Mouse (Mus musculus) layer of hippocampus, adult 2 months (tissue): Measurements from ENCODE around the gene Alb. TPM values are rescaled to one million over a fixed set of nuclear protein-coding genes. Genes with fewer than 3 reads are reported as not detected.

Experiments used
- DNase-seq, 2 experiments: peaks; one replicate each; pipeline ENCODE4 v3.0.0; 2022; ENCODE audit warnings: low spot score in 2 of 2
- H3K27ac ChIP-seq: fragments of 200-600 bp; 2 replicates; pipeline ENCODE4 v1.8.1; 2022
- H3K4me3 ChIP-seq: fragments of 200-600 bp; 2 replicates; pipeline ENCODE4 v1.8.1; 2022; ENCODE audit warnings: mild to moderate bottlenecking
- CTCF ChIP-seq: fragments of 200-600 bp; conservative IDR thresholded peaks from 2 replicates; pipeline ENCODE4 v1.8.1; 2022; ENCODE audit warnings: antibody characterized with exemption, mild to moderate bottlenecking, moderate library complexity
- total RNA-seq, 2 experiments: library from RNA; stranded (reverse); gene quantifications; 2 replicates each; pipeline ENCODE4 v1.2.3; 2021

The Alb gene
- total RNA-seq, 2 experiments from 2014 or later: not detected

GRCm38 (mm10) chr5:90470836-90471235, 10.1 kb downstream of the Alb start:
- no peak overlapping the region for H3K27ac ChIP-seq
- H3K4me3 ChIP-seq: no peak overlapping the region
- TF ChIP-seq CTCF: no peak
- DNase-seq: no peak

- no peak overlapping the region for H3K27ac ChIP-seq
- DNase-seq: no peak
- TF ChIP-seq CTCF: no peak
- no peak overlapping the region for H3K4me3 ChIP-seq
Observed at GRCm38 (mm10) chr5:90473902-90474301, 13.2 kb downstream of the Alb start.

GRCm38 (mm10) chr5:90474369-90474768, 13.7 kb downstream of the Alb start:
- Histone ChIP-seq H3K4me3 (no peak overlapping the region), H3K27ac (no peak overlapping the region)
- TF ChIP-seq CTCF: no peak
- no peak for DNase-seq

GRCm38 (mm10) chr5:90476741-90477140, 16.0 kb downstream of the Alb start:
- H3K27ac ChIP-seq: no peak overlapping the region
- DNase-seq: no peak
- no peak for TF ChIP-seq CTCF
- no peak overlapping the region for H3K4me3 ChIP-seq

GRCm38 (mm10) chr5:90477308-90478140, 16.8 kb downstream of the Alb start:
- DNase-seq: no peak
- no peak overlapping the region for H3K4me3 ChIP-seq
- no peak for TF ChIP-seq CTCF
- H3K27ac ChIP-seq: no peak overlapping the region

- no peak for TF ChIP-seq CTCF
- Histone ChIP-seq H3K4me3 (no peak overlapping the region), H3K27ac (no peak overlapping the region)
- DNase-seq: no peak
Observed at GRCm38 (mm10) chr5:90478886-90479285, 18.2 kb downstream of the Alb start.

- DNase-seq: no peak
- no peak for TF ChIP-seq CTCF
- Histone ChIP-seq H3K27ac (no peak overlapping the region), H3K4me3 (no peak overlapping the region)
Observed at GRCm38 (mm10) chr5:90485597-90485996, 24.9 kb downstream of the Alb start.

GRCm38 (mm10) chr5:90488323-90488722, 27.6 kb downstream of the Alb start:
- no peak for DNase-seq
- H3K4me3 ChIP-seq: no peak overlapping the region
- H3K27ac ChIP-seq: no peak overlapping the region
- TF ChIP-seq CTCF: no peak

GRCm38 (mm10) chr5:90490518-90490917, 29.8 kb downstream of the Alb start, which contains the start of gene Afp:
Afp (plus strand) TSS chr5:90490737.
- no peak for DNase-seq
- Histone ChIP-seq H3K27ac (no peak within 1 kb of the TSS), H3K4me3 (no peak within 1 kb of the TSS)
- no peak for TF ChIP-seq CTCF

GRCm38 (mm10) chr5:90492440-90492839, 31.7 kb downstream of the Alb start:
- Histone ChIP-seq H3K27ac (no peak overlapping the region), H3K4me3 (no peak overlapping the region)
- TF ChIP-seq CTCF: no peak
- DNase-seq: no peak

- TF ChIP-seq CTCF: no peak
- no peak for DNase-seq
- H3K27ac ChIP-seq: no peak overlapping the region
- no peak overlapping the region for H3K4me3 ChIP-seq
Observed at GRCm38 (mm10) chr5:90494308-90494707, 33.6 kb downstream of the Alb start.

GRCm38 (mm10) chr5:90499509-90499908, 38.8 kb downstream of the Alb start:
- DNase-seq: peak; percentile 4 to 16
- Histone ChIP-seq H3K27ac (no peak overlapping the region), H3K4me3 (no peak overlapping the region)
- TF ChIP-seq CTCF: no peak

GRCm38 (mm10) chr5:90500714-90501113, 40.0 kb downstream of the Alb start:
- Histone ChIP-seq H3K4me3 (no peak overlapping the region), H3K27ac (no peak overlapping the region)
- peak; percentile 100 for TF ChIP-seq CTCF
- peak; percentile 69 to 83 for DNase-seq

GRCm38 (mm10) chr5:90501752-90502151, 41.1 kb downstream of the Alb start:
- Histone ChIP-seq H3K27ac (no peak overlapping the region), H3K4me3 (no peak overlapping the region)
- no peak for DNase-seq
- no peak for TF ChIP-seq CTCF
